Mouse (Mus musculus) gastrocnemius, postnatal 14 days (tissue): ENCODE data around the gene Crtc2. TPM values are rescaled to one million over a fixed set of nuclear protein-coding genes. Genes with fewer than 3 reads are reported as not detected.
A peak's percentile ranks its signal among the peaks of the same experiment; 100 is the strongest.

ENCODE experiments used
- DNase-seq: peaks from one replicate; pipeline ENCODE4 v3.0.0; 2021; ENCODE audit warnings: mixed read lengths
- intact Hi-C: fragments of 180-260 bp; cut with DNase I; formaldehyde crosslinking; loops from one replicate; pipeline ENCODE4 v1.15.1; 2025; ENCODE audit warnings: low total_unique reads
- microRNA-seq, 2 experiments: library from miRNA; unstranded; fragments of <30 nt; microRNA quantifications; one replicate each; pipeline ENCODE4 v1.2.0; 2021
- total RNA-seq, 2 experiments: library from RNA; stranded (reverse); gene quantifications; 2 replicates each; pipeline ENCODE4 v1.2.3; 2021

Crtc2 gene
- total RNA-seq, 2 experiments from 2014 or later: 13.5 to 14.1 TPM

DNA sequence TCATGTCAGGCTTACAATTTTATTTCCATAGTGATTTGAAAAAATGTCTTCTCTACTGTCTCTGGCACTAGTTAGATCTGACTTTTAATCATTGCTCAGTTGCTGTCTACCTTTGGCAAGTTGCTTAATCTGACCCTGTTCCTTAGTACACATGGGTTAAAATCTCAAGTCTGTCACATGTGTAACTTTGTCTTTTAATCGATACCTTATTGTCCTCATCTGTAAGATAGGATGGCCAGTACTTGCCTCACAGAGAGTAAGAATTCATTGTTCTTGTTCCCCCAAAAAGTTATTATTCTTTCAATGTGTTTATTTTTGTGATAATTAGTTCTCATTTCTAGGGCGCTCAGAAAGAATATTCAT is 38.0 kb downstream of the Crtc2 start:
- no peak for DNase-seq
- intact Hi-C loops: loop anchor here (5.0 kb wide), 1 partner anchor 80 kb away; no protein-coding TSS in a partner anchor

- intact Hi-C loops: loop anchor here (5.0 kb wide), 1 partner anchor 80 kb away; no protein-coding TSS in a partner anchor
- DNase-seq: peak; percentile 99
These were observed 38.6 kb downstream of the Crtc2 start, which contains the start of gene Gatad2b for GRCm38 (mm10) chr3:90292345-90293275. Gene Gatad2b (plus strand): TSS chr3:90293178.

DNA sequence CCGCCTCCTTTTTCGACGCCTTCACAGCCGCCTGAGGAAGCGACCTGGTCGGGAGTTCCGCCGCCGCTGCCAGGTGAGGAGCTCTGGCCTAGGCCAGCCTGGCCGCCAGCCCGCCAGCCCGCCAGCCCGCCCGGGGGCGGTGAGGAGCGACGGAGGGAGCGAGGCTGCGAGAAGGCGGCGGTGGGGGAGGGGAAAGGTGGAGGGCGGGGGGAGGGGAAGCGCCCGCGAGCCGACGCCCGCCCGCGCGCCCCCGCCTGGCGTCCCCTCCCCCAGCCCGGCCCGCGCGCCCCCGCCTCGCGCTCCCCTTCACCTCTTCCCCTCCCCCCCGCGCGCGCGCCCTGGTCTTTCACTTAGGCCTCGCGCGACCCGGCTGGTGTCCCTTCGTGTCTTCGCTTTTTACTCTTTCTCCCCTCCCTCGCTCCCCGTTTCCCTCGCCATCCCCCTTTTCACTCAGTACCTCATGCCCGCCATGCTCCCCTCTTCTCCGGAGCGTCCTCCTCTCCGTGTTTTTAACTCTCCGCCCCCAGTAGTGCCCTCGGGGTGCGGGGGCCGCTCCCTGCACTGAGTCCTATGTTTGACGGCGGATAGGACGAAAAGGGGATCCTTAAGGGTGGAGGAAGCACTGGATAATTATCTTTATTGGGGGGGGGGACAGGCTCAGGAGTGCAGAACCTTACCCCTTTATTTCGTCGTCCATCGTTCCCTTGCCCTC is 39.5 kb downstream of the Crtc2 start:
- intact Hi-C loops: loop anchor here (5.0 kb wide), 1 partner anchor 79 kb away; no protein-coding TSS in a partner anchor
- DNase-seq: peak; percentile 75

- intact Hi-C loops: loop anchor here (5.0 kb wide), 1 partner anchor 78 kb away; no protein-coding TSS in a partner anchor
These were observed 40.1 kb downstream of the Crtc2 start for GRCm38 (mm10) chr3:90294064-90294440.

GRCm38 (mm10) chr3:90294651-90295050 is 40.7 kb downstream of the Crtc2 start:
- DNase-seq: no peak
- intact Hi-C loops: loop anchor here (5.0 kb wide), 1 partner anchor 78 kb away; no protein-coding TSS in a partner anchor

More at GRCm38 (mm10) chr3:90294064-90294440, 40.1 kb downstream of the Crtc2 start:
- DNase-seq: no peak

DNA sequence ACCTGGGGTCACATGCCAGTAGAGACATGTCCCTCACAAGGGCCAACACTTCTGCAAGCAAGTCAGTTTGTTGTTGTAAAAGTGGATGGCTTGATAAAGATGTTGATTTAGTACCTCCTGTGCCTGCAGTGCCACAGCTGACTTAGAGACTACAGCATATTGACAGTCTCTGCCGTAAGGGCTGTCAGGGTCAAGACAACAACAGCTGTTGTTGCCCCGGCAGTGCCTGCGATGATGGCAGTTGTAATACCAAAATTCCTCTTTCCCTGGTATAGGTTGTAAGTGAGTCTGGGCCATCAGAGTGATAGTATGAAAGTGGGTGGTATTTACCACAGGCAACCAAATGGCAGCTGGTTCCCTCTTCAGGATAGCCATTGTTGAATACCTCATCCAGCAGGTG is 51.8 kb downstream of the Crtc2 start:
- DNase-seq: no peak
- intact Hi-C loops: no loop called here

DNA sequence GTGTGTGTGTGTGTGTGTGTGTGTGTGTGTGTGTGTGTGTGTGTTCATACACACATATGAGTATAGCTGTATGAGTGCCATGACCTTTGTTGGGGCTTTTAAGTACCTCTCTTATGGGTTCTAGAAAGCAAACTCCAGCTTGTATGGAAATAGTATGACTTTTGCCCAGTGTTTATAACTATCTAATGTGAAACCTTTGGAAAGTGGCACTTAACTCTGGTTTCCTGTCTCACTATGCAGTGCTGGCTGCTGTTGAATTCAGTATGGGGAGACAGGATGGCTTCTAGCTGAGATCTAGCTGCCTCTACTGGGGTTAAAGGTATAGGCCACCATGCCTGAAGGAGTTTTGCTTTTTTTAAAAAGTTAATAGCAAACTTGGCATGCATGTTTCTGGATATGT is 55.6 kb downstream of the Crtc2 start:
- DNase-seq: no peak
- intact Hi-C loops: no loop called here

DNA sequence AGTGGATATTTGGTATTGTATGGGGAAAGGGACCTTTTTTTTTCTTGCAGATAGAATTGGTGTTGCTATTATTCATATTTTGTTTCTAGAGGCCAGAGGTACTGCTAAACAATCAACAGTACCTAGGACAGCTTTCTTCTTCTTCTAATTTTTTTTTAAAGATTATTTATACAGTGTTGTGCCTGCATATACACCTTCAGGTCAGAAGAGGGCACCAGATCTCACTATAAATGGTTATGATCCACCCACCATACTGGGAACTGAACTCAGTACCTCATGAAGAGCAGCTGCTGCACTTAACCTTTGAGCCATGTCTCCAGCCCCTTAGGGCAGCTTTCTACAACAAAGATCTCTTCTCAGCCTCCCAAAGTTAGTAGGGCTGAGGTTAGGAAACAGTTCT is 59.4 kb downstream of the Crtc2 start:
- intact Hi-C loops: no loop called here
- no peak for DNase-seq

Small RNA genes lying within 50 kb of the gene (microRNA-seq; reads per million reads assigned to microRNA genes)
- gene Mir7012: 0 reads per million in 2 experiments

Other genes with a start within 250 kb of the Crtc2 start
- gene 4933434E20Rik, start 202.5 kb upstream of the Crtc2 start, total RNA-seq: 10 to 100 TPM; 46.8 to 56.9 TPM
- 10 to 100 TPM; 90.4 to 95.0 TPM for gene Ubap2l, start 201.5 kb upstream of the Crtc2 start, total RNA-seq
- gene Tpm3, start 181.5 kb upstream of the Crtc2 start, total RNA-seq: 100 to 1,000 TPM; 346 to 601 TPM
- gene Nup210l, start 150.0 kb upstream of the Crtc2 start, total RNA-seq: under 1 TPM; 0.04 to 0.08 TPM
- gene Rps27, start 40.5 kb upstream of the Crtc2 start, total RNA-seq: 100 to 1,000 TPM; 889 to 951 TPM
- gene Rab13, start 40.5 kb upstream of the Crtc2 start, total RNA-seq: 10 to 100 TPM; 10.8 to 11.8 TPM
- 10 to 100 TPM; 41.6 to 47.5 TPM for gene Jtb, start 22.6 kb upstream of the Crtc2 start, total RNA-seq
- under 1 TPM; 0.27 to 0.39 TPM for gene Creb3l4, start 10.7 kb upstream of the Crtc2 start, total RNA-seq
- 10 to 100 TPM; 57.8 to 62.7 TPM for gene Slc39a1, start 6.0 kb upstream of the Crtc2 start, total RNA-seq
- 10 to 100 TPM; 44.8 to 45.3 TPM for gene Dennd4b, start 11.0 kb downstream of the Crtc2 start, total RNA-seq
- 10 to 100 TPM; 41.5 to 43.2 TPM for gene Gatad2b, start 39.0 kb downstream of the Crtc2 start, total RNA-seq
- gene Slc27a3, start 135.8 kb downstream of the Crtc2 start, total RNA-seq: 1 to 10 TPM; 1.9 to 2.3 TPM
- 10 to 100 TPM; 15.7 to 17.7 TPM for gene Ints3, start 179.5 kb downstream of the Crtc2 start, total RNA-seq
- gene Npr1, start 211.7 kb downstream of the Crtc2 start, total RNA-seq: 10 to 100 TPM; 14.9 to 15.6 TPM
- gene Ilf2, start 222.0 kb downstream of the Crtc2 start, total RNA-seq: 10 to 100 TPM; 32.6 to 35.9 TPM
- gene Snapin, start 236.9 kb downstream of the Crtc2 start, total RNA-seq: 10 to 100 TPM; 57.3 to 59.6 TPM